Mouse (Mus musculus) bone marrow macrophage, adult 2 months (primary cell): ENCODE measurements around the gene Tekt1.

Experiments used
- CTCF ChIP-seq: IDR thresholded peaks from 2 replicates; pipeline ENCODE4 v1.5.1; 2012; ENCODE audit warnings: low read depth, mild to moderate bottlenecking, low read length, moderate library complexity
- POLR2A ChIP-seq: IDR thresholded peaks from 2 replicates; pipeline ENCODE4 v1.6.1; 2012; ENCODE audit warnings: mild to moderate bottlenecking, low read depth, low read length, borderline replicate concordance

DNA sequence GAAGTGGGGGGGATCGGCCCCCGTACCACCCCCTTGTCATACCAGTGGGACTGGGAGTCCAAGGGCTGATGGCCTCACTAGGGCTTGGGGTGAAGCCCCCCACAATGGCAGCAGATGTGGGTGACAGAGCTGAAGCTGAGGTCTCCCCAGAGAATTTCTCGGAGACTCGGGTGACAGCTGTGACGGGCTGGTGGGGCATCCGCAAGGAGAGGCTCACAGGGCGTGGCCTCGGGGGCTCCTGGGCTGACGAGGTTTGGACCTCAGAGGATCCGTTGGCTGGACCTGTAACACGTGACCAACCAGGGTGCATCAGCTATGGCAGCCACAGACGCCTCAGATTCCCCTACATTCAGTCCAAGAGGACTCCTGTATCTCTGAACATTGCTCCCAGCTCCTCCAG lies 40.7 kb upstream of the Tekt1 start:
- TF ChIP-seq CTCF (no peak), POLR2A (no peak)
